Mouse (Mus musculus): ENCODE measurements around the gene Numb. TPM values are rescaled to one million over a fixed set of nuclear protein-coding genes. Genes with fewer than 3 reads are reported as not detected.

The Numb gene
- polyA plus RNA-seq, 1 experiment from 2014 or later = 30.8 TPM

GRCm38 (mm10) chr12:83762706-83763105, 159.0 kb downstream of the Numb start:
- 38% methylated on average over 4 of the region's 4 CpGs for WGBS
- no peak for ATAC-seq (ENCODE audit: insufficient read depth, low FRiP score, low TSS enrichment)
- Histone ChIP-seq H3K9ac (ENCODE audit: low read length) (no peak overlapping the region), H3K27ac (ENCODE audit: low read depth, low read length) (no peak overlapping the region), H3K27me3 (ENCODE audit: control insufficient read depth, insufficient read depth, low read length) (no peaks in the 10 kb centered on the region; the same call in 1 of the 2 replicates), H3K4me3 (ENCODE audit: low read depth, low read length) (no peak overlapping the region), H3K9me3 (ENCODE audit: control insufficient read depth, low read length) (no peaks in the 10 kb centered on the region), H3K36me3 (ENCODE audit: control insufficient read depth, insufficient read depth, low read length) (no peaks in the 10 kb centered on the region), H3K4me1 (ENCODE audit: control insufficient read depth, insufficient read depth, low read length) (peaks cover 16% of the 10 kb centered on the region), H3K4me2 (ENCODE audit: low read depth) (no peak overlapping the region)
- DNase-seq (ENCODE audit: low spot score) = no peak

- no peak overlapping the region for H3K27ac ChIP-seq (ENCODE audit: low read depth, low read length)
- no peaks in the 10 kb centered on the region for H3K9me3 ChIP-seq (ENCODE audit: control insufficient read depth, low read length)
- H3K36me3 ChIP-seq (ENCODE audit: control insufficient read depth, insufficient read depth, low read length) = no peaks in the 10 kb centered on the region
- no peak overlapping the region for H3K4me2 ChIP-seq (ENCODE audit: low read depth)
- no peaks in the 10 kb centered on the region; the same call in 1 of the 2 replicates for H3K27me3 ChIP-seq (ENCODE audit: control insufficient read depth, insufficient read depth, low read length)
- whole genome bisulfite sequencing = 90% methylated on average over 2 of the region's 2 CpGs
- peaks cover 16% of the 10 kb centered on the region for H3K4me1 ChIP-seq (ENCODE audit: control insufficient read depth, insufficient read depth, low read length)
- no peak overlapping the region for H3K9ac ChIP-seq (ENCODE audit: low read length)
- ATAC-seq (ENCODE audit: insufficient read depth, low FRiP score, low TSS enrichment) (no peak), DNase-seq (ENCODE audit: low spot score) (no peak)
- H3K4me3 ChIP-seq (ENCODE audit: low read depth, low read length) = no peak overlapping the region
Measured at GRCm38 (mm10) chr12:83760201-83760600, 161.5 kb downstream of the Numb start.

- 66% methylated on average over 10 of the region's 10 CpGs for whole genome bisulfite sequencing
- no peak overlapping the region for H3K9ac ChIP-seq (ENCODE audit: low read length)
- DNase-seq (ENCODE audit: low spot score) (no peak), ATAC-seq (ENCODE audit: insufficient read depth, low FRiP score, low TSS enrichment) (no peak)
- no peaks in the 10 kb centered on the region for H3K9me3 ChIP-seq (ENCODE audit: control insufficient read depth, low read length)
- no peak overlapping the region for H3K27ac ChIP-seq (ENCODE audit: low read depth, low read length)
- no peaks in the 10 kb centered on the region for H3K27me3 ChIP-seq (ENCODE audit: control insufficient read depth, insufficient read depth, low read length)
- H3K4me2 ChIP-seq (ENCODE audit: low read depth) = no peak overlapping the region
- H3K4me3 ChIP-seq (ENCODE audit: low read depth, low read length) = no peak overlapping the region
- H3K4me1 ChIP-seq (ENCODE audit: control insufficient read depth, insufficient read depth, low read length) = peaks cover 13% of the 10 kb centered on the region
- H3K36me3 ChIP-seq (ENCODE audit: control insufficient read depth, insufficient read depth, low read length) = no peaks in the 10 kb centered on the region
Measured at GRCm38 (mm10) chr12:83758735-83759134, 163.0 kb downstream of the Numb start.

GRCm38 (mm10) chr12:83752495-83752894, 169.2 kb downstream of the Numb start:
- Histone ChIP-seq H3K9me3 (ENCODE audit: control insufficient read depth, low read length) (no peaks in the 10 kb centered on the region), H3K9ac (ENCODE audit: low read length) (no peak overlapping the region), H3K27me3 (ENCODE audit: control insufficient read depth, insufficient read depth, low read length) (no peaks in the 10 kb centered on the region), H3K4me3 (ENCODE audit: low read depth, low read length) (no peak overlapping the region), H3K4me2 (ENCODE audit: low read depth) (no peak overlapping the region), H3K4me1 (ENCODE audit: control insufficient read depth, insufficient read depth, low read length) (no peaks in the 10 kb centered on the region), H3K36me3 (ENCODE audit: control insufficient read depth, insufficient read depth, low read length) (no peaks in the 10 kb centered on the region), H3K27ac (ENCODE audit: low read depth, low read length) (no peak overlapping the region)
- ATAC-seq (ENCODE audit: insufficient read depth, low FRiP score, low TSS enrichment) (no peak), DNase-seq (ENCODE audit: low spot score) (no peak)
- 56% methylated on average over 2 of the region's 2 CpGs for WGBS

- Histone ChIP-seq H3K27ac (ENCODE audit: low read depth, low read length) (no peak overlapping the region), H3K4me2 (ENCODE audit: low read depth) (no peak overlapping the region), H3K27me3 (ENCODE audit: control insufficient read depth, insufficient read depth, low read length) (no peaks in the 10 kb centered on the region), H3K4me1 (ENCODE audit: control insufficient read depth, insufficient read depth, low read length) (no peaks in the 10 kb centered on the region), H3K9ac (ENCODE audit: low read length) (no peak overlapping the region), H3K36me3 (ENCODE audit: control insufficient read depth, insufficient read depth, low read length) (no peaks in the 10 kb centered on the region), H3K9me3 (ENCODE audit: control insufficient read depth, low read length) (no peaks in the 10 kb centered on the region), H3K4me3 (ENCODE audit: low read depth, low read length) (no peak overlapping the region)
- DNase-seq (ENCODE audit: low spot score) (no peak), ATAC-seq (ENCODE audit: insufficient read depth, low FRiP score, low TSS enrichment) (no peak)
- 65% methylated on average over 1 of the region's 1 CpGs for WGBS
Measured at GRCm38 (mm10) chr12:83749186-83749585, 172.5 kb downstream of the Numb start.

Other genes starting within 250 kb of the Numb start
- gene Psen1, start 233.8 kb downstream of the Numb start, polyA plus RNA-seq (2014; fragmentation: Nextera tagmentation; extraction: Ambion mirVana) = 74.8 and 77.7 TPM in 2 replicates
- gene Papln, start 158.3 kb downstream of the Numb start, polyA plus RNA-seq (2014; fragmentation: Nextera tagmentation; extraction: Ambion mirVana) = 0.07 and 0.09 TPM in 2 replicates
- 17.8 and 18.9 TPM in 2 replicates for gene Riox1, start 28.7 kb upstream of the Numb start, polyA plus RNA-seq (2014; fragmentation: Nextera tagmentation; extraction: Ambion mirVana)
- not detected in 2 replicates for gene Heatr4, start 62.9 kb upstream of the Numb start, polyA plus RNA-seq (2014; fragmentation: Nextera tagmentation; extraction: Ambion mirVana)
- 12.6 and 14.9 TPM in 2 replicates for gene Acot2, start 65.9 kb upstream of the Numb start, polyA plus RNA-seq (2014; fragmentation: Nextera tagmentation; extraction: Ambion mirVana)
- 62.4 and 74.8 TPM in 2 replicates for gene Acot1, start 87.6 kb upstream of the Numb start, polyA plus RNA-seq (2014; fragmentation: Nextera tagmentation; extraction: Ambion mirVana)
- 0.13 and 0.14 TPM in 2 replicates for gene Acot4, start 116.4 kb upstream of the Numb start, polyA plus RNA-seq (2014; fragmentation: Nextera tagmentation; extraction: Ambion mirVana)
- gene Gm49366, start 117.0 kb upstream of the Numb start, polyA plus RNA-seq (2014; fragmentation: Nextera tagmentation; extraction: Ambion mirVana) = not detected in 2 replicates
- gene Acot3, start 130.2 kb upstream of the Numb start, polyA plus RNA-seq (2014; fragmentation: Nextera tagmentation; extraction: Ambion mirVana) = 0.12 and 0.20 TPM in 2 replicates
- not detected in 2 replicates for gene Acot5, start 147.4 kb upstream of the Numb start, polyA plus RNA-seq (2014; fragmentation: Nextera tagmentation; extraction: Ambion mirVana)
- gene Acot6, start 178.7 kb upstream of the Numb start, polyA plus RNA-seq (2014; fragmentation: Nextera tagmentation; extraction: Ambion mirVana) = 0.82 and 1.3 TPM in 2 replicates
- 5.5 and 6.2 TPM in 2 replicates for gene Dnal1, start 192.4 kb upstream of the Numb start, polyA plus RNA-seq (2014; fragmentation: Nextera tagmentation; extraction: Ambion mirVana)
- gene Pnma1, start 226.6 kb upstream of the Numb start, polyA plus RNA-seq (2014; fragmentation: Nextera tagmentation; extraction: Ambion mirVana) = 1.6 and 2.5 TPM in 2 replicates